Mouse (Mus musculus) T-helper 2 cell (primary cell): Measurements from ENCODE around the gene Plcb4.

ENCODE experiments used
- in situ Hi-C: fragments of 300-600 bp; cut with MboI, MseI; formaldehyde crosslinking; loops from one replicate; pipeline ENCODE4 v1.15.1; 2025; ENCODE audit warnings: high pct_unique_total_duplicates

Plcb4 gene

DNA sequence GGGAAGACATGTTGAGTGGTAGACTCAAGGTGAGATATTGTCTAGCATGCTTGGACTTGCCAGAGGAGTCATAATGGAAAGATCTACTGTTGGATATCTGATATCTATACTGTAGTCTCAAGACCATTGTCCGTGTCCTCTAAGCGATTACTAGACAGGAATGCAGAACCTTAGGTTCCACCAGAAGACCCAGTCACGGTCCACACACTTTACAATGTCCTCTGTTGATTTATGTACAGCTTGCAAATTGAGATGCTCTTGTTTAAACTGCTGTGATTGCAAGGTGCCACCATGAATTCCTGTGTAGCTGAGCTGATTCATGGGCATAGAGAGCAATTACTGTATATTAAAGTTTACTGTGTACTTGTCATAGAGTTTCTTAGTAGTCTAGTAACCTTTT lies 98.7 kb downstream of the Plcb4 start:
- in situ Hi-C loops = no loop called here

DNA sequence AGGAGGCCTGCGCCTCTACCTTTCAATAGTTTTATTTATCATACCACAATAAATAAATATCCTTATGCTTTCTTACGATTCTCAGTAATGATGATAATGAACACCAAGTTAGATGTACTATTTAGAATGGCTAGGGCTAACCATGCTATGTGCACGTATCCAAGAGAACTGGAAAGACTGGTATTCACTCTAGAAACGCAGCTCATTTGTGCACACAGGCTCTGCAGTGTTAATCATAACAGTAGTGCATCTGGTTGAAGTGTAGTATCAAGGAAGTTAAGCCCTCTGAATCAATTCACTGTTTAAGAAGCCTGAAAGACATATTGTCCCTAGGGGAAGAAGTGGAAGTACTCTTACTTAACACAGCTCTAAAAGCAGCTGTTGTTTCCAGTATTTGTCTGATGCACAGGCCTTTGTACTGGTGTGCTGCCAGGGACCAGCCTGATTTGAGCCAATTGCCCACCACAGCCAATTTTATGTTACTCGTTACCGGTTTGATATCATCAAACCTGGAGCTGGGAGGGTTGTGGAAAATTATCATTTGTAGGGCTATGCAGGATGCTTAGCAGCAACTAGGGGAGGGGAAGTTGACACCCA lies 100.8 kb downstream of the Plcb4 start:
- in situ Hi-C loops = no loop called here

DNA sequence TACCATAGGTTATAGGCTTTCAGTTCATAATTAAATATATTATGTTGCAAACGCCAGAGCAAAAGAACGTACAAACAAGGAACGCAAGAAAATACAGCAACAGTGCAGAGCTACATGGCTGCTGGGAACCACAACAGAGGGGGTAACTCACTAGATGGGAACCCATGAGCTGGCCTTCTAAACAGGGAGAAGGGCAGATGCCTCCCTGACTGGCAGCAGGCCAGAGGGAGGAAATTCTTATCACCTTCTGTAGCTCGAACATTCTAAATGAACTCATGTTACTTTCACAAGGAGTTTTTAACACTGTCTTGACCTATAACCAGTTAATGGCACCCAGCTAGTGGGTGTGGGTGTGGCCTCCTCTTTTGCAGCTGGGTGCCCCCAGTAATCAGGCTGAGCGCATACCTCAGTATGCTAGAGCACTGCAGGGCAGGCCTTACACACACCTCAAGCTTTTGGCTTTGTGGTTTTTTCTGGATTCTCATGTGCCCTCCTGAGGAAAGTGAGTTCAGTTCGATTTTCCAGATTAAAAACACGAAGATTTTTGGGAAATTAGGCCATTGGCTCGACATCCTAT lies 102.5 kb downstream of the Plcb4 start:
- in situ Hi-C loops = no loop called here

DNA sequence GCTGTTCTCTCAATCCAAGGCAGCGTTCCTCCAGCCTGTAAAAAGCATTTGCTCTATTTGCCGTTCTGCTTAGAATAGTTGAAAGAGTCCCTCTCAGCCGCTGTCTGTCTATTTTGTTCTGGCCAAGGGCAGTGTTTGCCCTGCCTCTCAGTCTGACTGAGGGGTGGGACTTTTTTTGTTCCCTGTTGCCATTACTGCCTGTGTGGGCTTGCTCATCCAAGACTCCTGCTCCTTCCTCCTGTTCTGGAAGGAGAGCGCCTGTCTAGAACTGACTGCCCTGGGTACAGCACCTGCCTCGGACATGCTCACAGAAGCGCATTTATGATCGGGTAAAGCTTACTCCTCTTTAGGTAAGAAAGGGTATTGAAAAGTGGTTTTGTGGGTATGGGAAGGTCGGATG lies 105.9 kb downstream of the Plcb4 start:
- in situ Hi-C loops = no loop called here

DNA sequence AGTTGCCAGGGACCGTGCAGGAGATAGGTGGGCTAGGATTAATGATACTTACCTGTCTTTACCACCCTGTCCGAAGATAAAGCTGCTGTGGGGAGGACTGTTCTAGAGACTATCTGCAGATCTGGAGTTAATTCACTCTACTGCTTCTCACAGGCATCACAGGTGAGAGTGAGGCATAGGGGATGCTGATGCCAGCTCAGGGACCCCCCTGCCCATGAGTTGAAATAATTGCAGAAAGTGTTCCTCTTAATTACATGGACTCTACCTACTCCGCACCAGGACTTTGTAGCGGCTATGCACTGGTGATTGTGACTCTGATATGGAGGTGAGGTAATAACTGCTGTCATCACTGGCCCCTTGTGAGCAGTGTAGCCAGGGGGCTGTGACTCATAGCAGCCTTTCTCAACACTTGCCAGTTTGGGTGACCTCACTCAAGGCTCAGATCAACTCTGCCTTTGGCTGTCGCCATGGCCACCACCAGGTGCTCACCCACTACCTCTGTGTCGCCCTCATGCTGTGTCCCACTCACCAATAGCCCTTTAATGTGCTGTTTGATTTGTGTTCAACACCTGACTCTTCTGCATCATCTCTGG lies 107.8 kb downstream of the Plcb4 start:
- in situ Hi-C loops = no loop called here

DNA sequence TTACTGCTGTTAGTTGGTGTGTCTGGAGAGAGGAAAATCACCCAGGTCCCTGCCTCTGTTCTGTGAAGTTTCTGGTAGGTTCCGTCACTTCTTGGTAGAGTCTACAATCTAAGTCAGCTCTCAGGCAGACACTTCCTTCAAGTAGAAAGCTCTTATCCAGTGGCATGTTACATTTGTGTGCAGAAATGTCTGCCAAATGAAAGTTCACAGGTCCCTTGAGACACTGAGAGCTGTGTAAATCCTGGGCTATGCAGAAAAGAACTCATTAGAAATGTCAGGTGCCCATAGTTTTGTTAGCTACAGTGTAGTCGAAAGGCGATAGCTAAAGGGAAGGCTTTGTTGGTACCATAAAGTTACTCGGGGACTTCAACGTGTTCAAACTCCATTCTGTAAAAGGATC lies 108.7 kb downstream of the Plcb4 start:
- in situ Hi-C loops = no loop called here

DNA sequence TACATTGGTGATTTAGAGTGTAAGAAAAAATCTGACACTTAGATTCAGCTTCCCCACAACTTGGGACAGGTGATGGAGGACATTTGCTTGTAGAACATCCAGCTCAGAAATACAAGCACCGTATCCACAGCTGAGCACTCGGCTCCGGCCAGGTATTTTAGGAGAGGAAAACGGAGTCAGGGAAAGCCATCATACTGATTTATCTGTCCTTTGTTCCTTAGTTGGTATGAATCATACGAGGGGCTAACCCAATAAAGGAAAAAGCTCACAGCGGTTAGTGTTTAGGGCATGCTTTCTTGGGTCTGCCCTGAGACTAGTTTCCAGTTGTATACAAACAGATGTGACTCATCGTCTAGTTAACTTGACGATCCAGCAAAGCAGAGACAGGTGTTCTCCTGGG lies 110.9 kb downstream of the Plcb4 start:
- in situ Hi-C loops = no loop called here

DNA sequence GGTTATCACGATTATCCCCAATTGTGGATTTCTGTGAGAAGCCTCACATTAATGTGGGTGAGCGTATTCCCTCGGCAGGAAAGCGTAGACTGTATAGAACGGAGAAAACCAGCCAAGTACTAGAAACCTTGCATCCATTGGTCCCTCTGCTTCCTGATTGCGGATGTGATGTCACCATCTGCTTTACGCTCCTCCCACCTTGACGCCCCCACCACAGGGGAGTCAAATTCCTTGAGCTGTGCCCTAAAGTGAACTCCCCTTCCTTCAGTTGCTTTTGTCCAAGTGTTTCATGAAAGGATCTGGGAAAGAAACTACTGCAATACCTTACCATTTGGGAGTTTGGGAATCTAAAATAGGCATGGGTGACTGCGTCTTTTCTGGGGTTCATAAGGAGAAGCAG lies 111.4 kb downstream of the Plcb4 start:
- in situ Hi-C loops = no loop called here

DNA sequence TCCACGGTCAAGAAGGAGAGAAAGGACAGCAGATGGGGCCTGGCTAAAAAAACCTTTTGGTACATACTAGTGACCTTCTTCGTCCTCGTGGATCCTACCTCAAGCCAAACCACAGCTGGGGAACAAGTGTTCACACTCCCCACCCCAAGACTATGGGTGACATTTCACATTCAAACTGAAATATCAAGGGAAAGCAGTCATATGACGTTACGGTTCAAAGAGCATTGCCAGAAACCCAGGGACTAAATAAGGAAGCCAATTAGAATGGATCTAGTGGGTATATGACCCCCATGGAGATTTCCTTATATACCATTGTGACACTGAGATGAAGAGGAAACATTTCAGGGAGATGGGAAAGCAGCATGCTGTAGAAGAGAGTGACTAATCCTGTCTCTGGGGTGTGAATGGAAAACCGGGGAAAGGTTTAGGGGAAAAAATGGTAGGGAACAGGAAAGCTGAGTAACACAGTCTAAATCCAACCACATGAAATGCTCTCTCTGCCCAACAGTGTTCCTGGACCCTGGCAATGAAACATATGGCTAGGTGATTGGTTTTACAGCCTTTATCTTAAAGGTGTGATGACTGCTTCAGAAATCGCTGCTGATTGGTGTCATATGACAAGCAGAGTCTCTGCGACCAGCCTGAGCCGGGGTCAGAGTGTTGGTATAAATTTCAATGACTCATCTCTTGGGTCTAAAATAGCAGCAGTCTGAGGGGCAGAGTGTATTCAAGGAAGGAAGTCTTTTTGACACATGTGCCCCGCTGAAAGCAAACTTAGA lies 114.6 kb downstream of the Plcb4 start:
- in situ Hi-C loops = no loop called here

DNA sequence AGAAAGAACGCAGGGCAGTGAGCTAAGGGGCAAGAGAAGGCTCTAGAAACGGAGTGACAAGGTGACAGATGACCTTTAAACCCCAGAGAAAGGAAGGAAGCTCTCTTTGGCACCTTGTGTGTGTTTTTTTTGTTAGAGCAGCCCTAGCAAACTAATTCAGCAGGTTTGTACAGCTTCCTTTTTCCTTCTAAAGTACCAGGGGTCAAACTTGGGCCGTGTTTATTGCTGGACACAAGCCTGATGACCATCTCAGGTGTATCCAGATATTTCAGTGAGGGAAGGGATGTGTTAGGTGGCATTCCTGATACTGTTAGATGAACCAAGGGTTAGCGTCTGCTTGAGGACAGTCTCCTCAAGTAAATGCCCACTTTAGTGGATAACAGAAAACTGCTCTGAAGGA lies 116.2 kb downstream of the Plcb4 start:
- in situ Hi-C loops = no loop called here

DNA sequence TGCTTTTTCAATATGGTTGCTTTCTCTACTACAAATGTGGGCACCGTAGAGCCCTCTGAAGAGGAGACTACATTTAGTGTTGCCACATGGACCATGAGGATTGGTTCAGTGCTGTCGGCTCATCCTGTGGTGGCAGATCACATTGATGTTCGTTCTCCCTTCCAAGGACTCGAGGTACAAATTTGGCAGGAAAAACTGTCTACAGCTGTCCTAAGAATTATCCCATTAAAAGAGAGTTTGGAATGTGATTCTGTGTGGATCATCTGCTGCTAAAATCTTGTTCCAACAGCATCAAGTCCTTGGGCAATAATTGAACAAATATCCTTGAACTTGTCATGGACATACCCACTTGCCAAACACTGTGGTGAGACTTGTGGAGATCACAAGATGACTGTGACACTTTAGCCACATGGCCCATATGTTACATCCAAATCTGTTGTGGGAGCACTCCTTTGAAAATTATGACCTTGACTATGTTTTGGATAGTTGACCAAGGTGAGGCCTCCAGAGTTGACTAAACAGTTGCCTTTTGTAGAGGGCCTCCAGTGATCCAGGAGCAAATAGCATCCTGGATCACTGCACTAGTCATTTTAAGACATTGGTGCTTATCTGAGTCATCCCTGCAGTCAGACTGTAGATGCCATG lies 117.4 kb downstream of the Plcb4 start:
- in situ Hi-C loops = no loop called here

DNA sequence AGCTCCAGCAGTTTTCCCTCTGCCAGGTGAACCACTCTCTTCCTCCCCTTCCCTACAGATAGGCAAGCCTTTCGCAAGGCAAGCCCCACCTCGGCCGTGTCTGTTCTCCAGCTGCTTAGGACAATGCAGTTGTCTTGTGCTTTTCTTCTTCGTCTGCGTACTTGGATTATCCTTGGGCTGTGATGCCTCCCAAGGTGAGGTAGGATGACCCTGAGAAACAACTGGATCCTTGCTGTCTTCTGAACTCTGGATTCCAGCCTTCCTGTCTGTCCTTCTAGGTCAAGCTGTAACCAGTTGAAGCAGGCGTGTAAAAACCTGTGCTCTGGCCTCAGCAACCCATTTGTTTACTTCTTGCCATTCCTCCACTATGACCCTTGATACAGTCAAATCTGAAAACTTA lies 122.6 kb downstream of the Plcb4 start:
- in situ Hi-C loops = no loop called here

DNA sequence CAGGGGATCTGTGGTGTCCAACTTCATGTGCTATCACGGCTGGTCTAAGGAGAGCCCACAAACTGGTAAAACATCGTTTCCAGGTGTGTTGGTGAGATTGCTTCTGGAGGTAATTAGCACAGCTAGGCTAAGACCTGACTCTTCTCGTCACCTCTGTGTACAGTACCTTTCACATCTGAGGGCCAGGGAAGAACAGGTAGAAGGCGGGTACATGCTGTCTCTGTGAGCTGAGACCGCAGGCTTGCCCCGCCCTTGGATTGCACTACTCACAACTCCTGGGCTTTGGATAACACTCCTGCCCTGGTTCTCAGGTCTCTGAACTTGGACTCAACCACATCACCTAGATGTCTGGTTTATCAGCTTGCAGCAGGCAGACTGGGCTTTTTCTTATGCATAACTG lies 128.6 kb downstream of the Plcb4 start:
- in situ Hi-C loops = no loop called here

DNA sequence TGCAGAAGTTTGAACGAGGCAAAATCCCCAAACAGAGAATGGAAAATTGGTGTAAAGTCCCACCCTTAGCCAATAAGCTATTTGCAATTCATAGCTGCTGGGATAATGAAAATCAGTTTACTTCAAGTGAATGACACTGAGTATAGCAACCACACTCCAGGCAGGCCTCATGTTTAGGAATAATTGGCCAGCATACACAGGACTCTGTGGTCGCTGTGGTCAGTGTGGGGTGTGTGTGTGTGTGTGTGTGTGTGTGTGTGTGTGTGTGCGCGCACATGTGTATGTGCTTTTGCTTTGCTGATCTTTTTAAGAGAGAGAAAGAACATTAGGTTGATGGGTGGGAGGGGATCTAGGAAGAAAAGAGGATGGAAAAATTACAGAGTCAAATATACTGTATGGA lies 134.1 kb downstream of the Plcb4 start:
- in situ Hi-C loops = no loop called here

DNA sequence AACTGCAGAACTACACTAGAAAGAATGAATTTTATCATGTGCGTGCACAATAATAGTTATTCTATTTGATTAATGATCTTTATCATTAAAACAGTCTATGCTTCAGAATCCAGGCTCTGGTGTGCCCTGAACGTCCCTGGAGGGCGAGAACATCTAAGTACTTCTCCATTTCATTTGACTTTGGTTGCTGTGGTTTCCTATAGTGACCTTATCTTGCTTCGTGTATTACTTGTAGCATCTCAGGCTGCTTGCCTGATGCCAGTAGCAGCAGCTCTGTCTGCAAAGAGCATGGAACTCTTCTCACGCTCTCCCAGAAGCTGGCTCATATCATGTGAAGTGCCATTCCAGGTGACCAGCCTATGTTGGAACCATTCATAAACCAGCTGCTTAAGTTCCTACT lies 137.9 kb downstream of the Plcb4 start:
- in situ Hi-C loops = no loop called here

DNA sequence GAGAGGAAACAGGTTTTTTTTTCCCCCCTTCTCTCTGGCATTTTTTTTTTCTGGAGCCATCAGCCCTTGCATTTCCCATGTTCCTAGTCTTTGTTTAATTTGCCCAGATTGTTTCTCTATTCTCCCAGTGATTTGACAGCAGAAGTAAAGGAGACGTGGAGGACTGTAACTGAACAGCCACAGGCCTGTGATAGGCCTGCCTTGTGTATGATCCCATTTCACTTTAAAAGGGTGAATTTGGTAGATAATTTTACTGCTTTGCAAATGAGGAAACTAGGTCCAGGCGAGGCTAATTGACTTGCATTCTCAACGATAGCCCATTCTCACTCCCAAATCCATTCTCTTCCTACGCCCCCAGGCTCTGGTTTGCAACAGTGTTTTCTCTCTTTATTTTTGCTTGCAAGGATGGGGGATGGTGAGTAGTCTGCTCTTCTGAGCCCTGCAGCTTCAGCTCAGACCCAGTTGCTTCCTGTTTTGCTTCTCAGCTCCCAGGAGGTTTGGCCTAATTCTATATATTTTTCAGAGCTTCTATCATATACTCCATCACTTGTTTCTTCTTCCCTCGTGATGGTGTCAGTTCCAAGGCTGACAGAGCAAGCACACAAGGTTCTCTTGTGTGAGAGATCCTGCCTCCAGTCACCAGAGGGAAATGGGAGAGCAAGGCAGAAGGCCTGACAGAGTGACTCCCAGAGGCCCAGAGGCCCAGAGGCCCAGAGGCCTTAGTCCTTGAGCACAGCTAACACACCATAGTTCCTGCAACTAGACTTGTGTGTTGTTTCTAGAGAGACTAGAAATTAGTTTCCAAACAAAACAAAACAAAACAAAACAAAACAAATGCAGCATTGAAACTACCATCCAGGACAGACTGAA lies 139.1 kb downstream of the Plcb4 start:
- in situ Hi-C loops = no loop called here

DNA sequence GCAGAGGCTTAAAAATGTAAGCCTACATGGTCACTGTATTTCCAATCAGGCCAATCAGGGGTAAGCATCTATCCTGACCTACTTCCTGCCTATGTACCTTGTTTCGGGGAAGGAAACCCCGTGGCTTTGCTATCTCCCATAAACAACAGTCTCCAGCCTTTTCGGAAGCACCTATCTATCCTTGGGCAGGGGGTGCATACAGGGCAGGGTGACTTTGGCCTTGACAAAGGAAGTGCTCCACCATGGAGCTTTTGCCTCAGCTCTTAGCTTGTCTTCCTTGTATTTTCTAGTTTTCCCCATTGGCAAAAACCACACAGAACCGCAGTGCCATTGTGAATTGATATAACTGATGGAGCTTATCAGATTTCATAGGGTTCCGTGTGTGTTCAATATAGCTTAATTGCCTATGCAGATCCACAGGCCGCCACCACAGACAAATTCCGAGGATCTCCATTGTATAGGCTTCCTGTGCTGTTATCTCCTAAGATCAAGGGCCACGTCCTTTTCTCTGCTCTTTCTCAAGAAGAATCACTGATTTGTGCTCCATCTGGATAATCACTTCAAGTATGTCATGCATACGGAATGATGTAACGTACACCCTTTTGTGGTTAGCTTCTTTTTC lies 140.4 kb downstream of the Plcb4 start:
- in situ Hi-C loops = no loop called here

DNA sequence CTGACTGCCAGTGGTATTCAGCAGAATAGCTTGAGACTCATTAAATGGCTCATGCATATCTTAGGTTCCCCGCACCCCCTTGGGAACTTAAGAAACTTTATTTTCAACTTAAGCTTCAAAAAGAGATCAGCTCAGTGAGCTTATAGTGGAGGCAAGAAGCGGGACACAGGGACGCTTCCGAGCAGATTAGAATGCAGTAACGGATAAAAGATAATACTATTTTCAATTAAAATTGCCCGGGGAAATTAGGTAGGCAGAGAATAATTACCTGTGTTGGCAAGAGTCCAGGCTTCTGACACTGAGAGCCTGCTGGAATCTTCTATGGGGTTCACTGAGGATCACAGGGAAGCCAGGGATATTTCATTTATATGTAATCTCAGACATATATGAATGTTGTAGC lies 141.6 kb downstream of the Plcb4 start:
- in situ Hi-C loops = no loop called here

DNA sequence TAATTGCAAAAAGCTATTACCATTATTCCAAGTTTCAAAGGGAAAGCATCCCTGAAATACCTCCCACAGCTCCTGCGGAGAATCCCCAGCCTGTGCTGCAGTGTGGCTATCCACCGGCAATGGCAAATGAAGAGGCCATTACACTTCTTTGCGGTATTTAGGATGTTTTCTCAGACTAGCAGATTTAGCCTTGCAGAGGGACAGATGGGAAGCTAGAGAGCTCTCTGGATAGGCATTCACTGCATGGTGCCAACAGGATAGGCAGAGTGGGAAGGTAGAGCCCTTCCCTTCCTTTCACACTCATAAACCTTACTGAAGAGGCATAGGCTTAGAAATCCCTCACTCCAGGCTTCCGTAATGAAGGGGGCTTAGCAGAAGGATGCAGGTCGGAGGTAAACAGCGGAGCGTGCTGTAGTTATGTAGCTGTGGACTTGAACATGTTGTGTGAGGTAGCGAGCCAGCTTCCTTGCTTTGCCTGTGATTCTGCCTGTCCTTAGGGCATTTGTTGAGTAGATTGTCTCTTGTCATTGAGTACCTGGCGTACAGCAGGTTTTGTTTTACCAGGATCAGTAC lies 144.2 kb downstream of the Plcb4 start:
- in situ Hi-C loops = no loop called here
